Mouse (Mus musculus) liver, embryonic 12.5 days (tissue): ENCODE measurements around the gene Cfap20. TPM values are rescaled to one million over a fixed set of nuclear protein-coding genes. Genes with fewer than 3 reads are reported as not detected.
"Not testable (repeated sequence)": the region's sequence is repeated elsewhere in the genome, so short reads cannot be mapped to it uniquely, and the experiment has no call there.

Experiments used
- ATAC-seq: fragments of 200-750 bp; cut with Nextera tagmentation; 2 replicates; pipeline ENCODE4 v1.8.0; 2017; ENCODE audit warnings: moderate number of reproducible peaks, mild to moderate bottlenecking, moderate library complexity
- H3K27ac ChIP-seq: fragments of 300-500 bp; sonication (generic); 2 replicates; pipeline ENCODE4 v1.5.1; 2016; ENCODE audit warnings: mild to moderate bottlenecking
- H3K27me3 ChIP-seq: fragments of 300-500 bp; sonication (generic); replicated peaks from 2 replicates; pipeline ENCODE4 v1.6.1; 2016; ENCODE audit warnings: mild to moderate bottlenecking, moderate library complexity
- H3K36me3 ChIP-seq: fragments of 300-500 bp; sonication (generic); 2 replicates; pipeline ENCODE4 v1.6.1; 2016; ENCODE audit warnings: mild to moderate bottlenecking, moderate library complexity
- H3K4me1 ChIP-seq: fragments of 300-500 bp; sonication (generic); 2 replicates; pipeline ENCODE4 v1.6.1; 2016
- H3K4me2 ChIP-seq: fragments of 300-500 bp; sonication (generic); 2 replicates; pipeline ENCODE4 v1.6.1; 2016; ENCODE audit warnings: mild to moderate bottlenecking, moderate library complexity
- H3K4me3 ChIP-seq: fragments of 300-500 bp; sonication (generic); 2 replicates; pipeline ENCODE4 v1.5.1; 2016; ENCODE audit warnings: mild to moderate bottlenecking, moderate library complexity
- H3K9ac ChIP-seq: fragments of 300-500 bp; sonication (generic); 2 replicates; pipeline ENCODE4 v1.6.1; 2016; ENCODE audit warnings: mild to moderate bottlenecking, moderate library complexity
- H3K9me3 ChIP-seq: fragments of 300-500 bp; sonication (generic); replicated peaks from 2 replicates; pipeline ENCODE4 v1.6.1; 2016; ENCODE audit warnings: mild to moderate bottlenecking, moderate library complexity
- WGBS: fragments of 180-500 bp; shearing (Covaris S2); methylation state at CpG from one replicate; pipeline ENCODE4 v1.1.7; 2016; ENCODE audit not compliant: insufficient replicate concordance; 5-methylcytosine and 5-hydroxymethylcytosine counted together
- polyA plus RNA-seq: library from polyadenylated mRNA; unstranded; fragments of >200 nt; fragmentation: Nextera tagmentation; extraction: Ambion mirVana; gene quantifications from 2 replicates; pipeline ENCODE4 v1.2.1, GENCODE M21; 2016

Gene Cfap20
- polyA plus RNA-seq, 1 experiment from 2014 or later = 44.2 TPM

- Histone ChIP-seq H3K9me3 (no peaks in the 10 kb centered on the region), H3K27me3 (no peaks in the 10 kb centered on the region), H3K4me3 (no peak overlapping the region), H3K4me2 (no peak overlapping the region), H3K4me1 (no peaks in the 10 kb centered on the region), H3K36me3 (no peaks in the 10 kb centered on the region), H3K27ac (no peak overlapping the region), H3K9ac (no peak overlapping the region)
- no peak for ATAC-seq
- 73% methylated on average over 3 of the region's 3 CpGs for WGBS
Measured at GRCm38 (mm10) chr8:95384501-95384900, 50.2 kb downstream of the Cfap20 start.

GRCm38 (mm10) chr8:95381595-95381994, 53.1 kb downstream of the Cfap20 start:
- Histone ChIP-seq H3K4me2 (no peak overlapping the region), H3K4me3 (no peak overlapping the region), H3K9ac (no peak overlapping the region), H3K4me1 (peaks cover 10% of the 10 kb centered on the region), H3K27me3 (peaks cover under 1% of the 10 kb centered on the region), H3K27ac (no peak overlapping the region), H3K36me3 (no peaks in the 10 kb centered on the region), H3K9me3 (no peaks in the 10 kb centered on the region)
- ATAC-seq = no peak
- WGBS = 70% methylated on average over 3 of the region's 3 CpGs

- ATAC-seq = no peak
- peaks cover 10% of the 10 kb centered on the region for H3K4me1 ChIP-seq
- no peaks in the 10 kb centered on the region for H3K36me3 ChIP-seq
Measured at GRCm38 (mm10) chr8:95380953-95381352, 53.7 kb downstream of the Cfap20 start.

GRCm38 (mm10) chr8:95378928-95379327, 55.7 kb downstream of the Cfap20 start:
- not testable (repeated sequence) for H3K4me3 ChIP-seq, ATAC-seq, H3K36me3 ChIP-seq, H3K27me3 ChIP-seq, H3K27ac ChIP-seq, H3K4me2 ChIP-seq, H3K9me3 ChIP-seq, H3K9ac ChIP-seq
- peaks cover 10% of the 10 kb centered on the region for H3K4me1 ChIP-seq
- 79% methylated on average over 11 of the region's 11 CpGs for WGBS

More at GRCm38 (mm10) chr8:95380953-95381352, 53.7 kb downstream of the Cfap20 start:
- no peak overlapping the region for H3K4me2 ChIP-seq
- no peaks in the 10 kb centered on the region for H3K9me3 ChIP-seq
- peaks cover 7% of the 10 kb centered on the region for H3K27me3 ChIP-seq
- H3K27ac ChIP-seq = no peak overlapping the region
- H3K4me3 ChIP-seq = no peak overlapping the region
- no peak overlapping the region for H3K9ac ChIP-seq

- H3K9me3 ChIP-seq = no peaks in the 10 kb centered on the region
- no peak for ATAC-seq
- H3K9ac ChIP-seq = no peak overlapping the region
- 35% methylated on average over 7 of the region's 7 CpGs for WGBS
- H3K4me1 ChIP-seq = peaks cover 10% of the 10 kb centered on the region
- H3K27ac ChIP-seq = no peak overlapping the region
- no peaks in the 10 kb centered on the region for H3K36me3 ChIP-seq
- no peak overlapping the region for H3K4me2 ChIP-seq
- peaks cover 7% of the 10 kb centered on the region for H3K27me3 ChIP-seq
- H3K4me3 ChIP-seq = no peak overlapping the region
Measured at GRCm38 (mm10) chr8:95377863-95378291, 56.8 kb downstream of the Cfap20 start.

- no peak overlapping the region for H3K9ac ChIP-seq
- peaks cover 10% of the 10 kb centered on the region for H3K4me1 ChIP-seq
- 66% methylated on average over 4 of the region's 4 CpGs for WGBS
- H3K36me3 ChIP-seq = no peaks in the 10 kb centered on the region
- H3K4me2 ChIP-seq = no peak overlapping the region
- no peaks in the 10 kb centered on the region for H3K9me3 ChIP-seq
- H3K27me3 ChIP-seq = peaks cover 12% of the 10 kb centered on the region
- ATAC-seq = no peak
- H3K27ac ChIP-seq = no peak overlapping the region
- H3K4me3 ChIP-seq = no peak overlapping the region
Measured at GRCm38 (mm10) chr8:95377101-95377500, 57.6 kb downstream of the Cfap20 start.

GRCm38 (mm10) chr8:95376309-95376999, 58.2 kb downstream of the Cfap20 start:
- Histone ChIP-seq H3K9me3 (no peaks in the 10 kb centered on the region), H3K9ac (no peak overlapping the region), H3K27ac (no peak overlapping the region), H3K4me3 (no peak overlapping the region), H3K36me3 (no peaks in the 10 kb centered on the region), H3K27me3 (peaks cover 17% of the 10 kb centered on the region), H3K4me1 (peaks cover 10% of the 10 kb centered on the region), H3K4me2 (no peak overlapping the region)
- 74% methylated on average over 12 of the region's 12 CpGs for WGBS
- no peak for ATAC-seq

GRCm38 (mm10) chr8:95375374-95375930, 59.2 kb downstream of the Cfap20 start:
- Histone ChIP-seq H3K27me3 (peaks cover 17% of the 10 kb centered on the region), H3K9me3 (no peaks in the 10 kb centered on the region), H3K4me3 (no peak overlapping the region), H3K27ac (no peak overlapping the region), H3K36me3 (no peaks in the 10 kb centered on the region), H3K4me2 (no peak overlapping the region), H3K9ac (no peak overlapping the region), H3K4me1 (peaks cover 10% of the 10 kb centered on the region)
- 60% methylated on average over 7 of the region's 7 CpGs for WGBS
- no peak for ATAC-seq

GRCm38 (mm10) chr8:95374429-95374828, 60.2 kb downstream of the Cfap20 start:
- H3K4me2 ChIP-seq = no peak overlapping the region
- 59% methylated on average over 3 of the region's 3 CpGs for WGBS
- H3K27ac ChIP-seq = no peak overlapping the region
- H3K4me3 ChIP-seq = no peak overlapping the region
- H3K36me3 ChIP-seq = no peaks in the 10 kb centered on the region
- no peak overlapping the region for H3K9ac ChIP-seq
- no peaks in the 10 kb centered on the region for H3K9me3 ChIP-seq
- H3K27me3 ChIP-seq = peaks cover 17% of the 10 kb centered on the region
- peaks cover 17% of the 10 kb centered on the region for H3K4me1 ChIP-seq
- no peak for ATAC-seq

- no peak for ATAC-seq
- no peaks in the 10 kb centered on the region for H3K9me3 ChIP-seq
- H3K36me3 ChIP-seq = no peaks in the 10 kb centered on the region
- no peak overlapping the region for H3K4me2 ChIP-seq
- H3K27me3 ChIP-seq = peaks cover 17% of the 10 kb centered on the region
- H3K4me3 ChIP-seq = no peak overlapping the region
- WGBS = 58% methylated on average over 12 of the region's 12 CpGs
- H3K4me1 ChIP-seq = peaks cover 24% of the 10 kb centered on the region
- H3K9ac ChIP-seq = no peak overlapping the region
- no peak overlapping the region for H3K27ac ChIP-seq
Measured at GRCm38 (mm10) chr8:95373389-95374002, 61.2 kb downstream of the Cfap20 start.
